Mouse (Mus musculus) frontal cortex, postnatal 36 days (tissue): ENCODE measurements around the gene Pus7l.

Experiments
- DNase-seq, 2 experiments: peaks; one replicate each; pipeline ENCODE4 v3.0.0; 2022; ENCODE audit warnings: low spot score in 2 of 2

The Pus7l gene

DNA sequence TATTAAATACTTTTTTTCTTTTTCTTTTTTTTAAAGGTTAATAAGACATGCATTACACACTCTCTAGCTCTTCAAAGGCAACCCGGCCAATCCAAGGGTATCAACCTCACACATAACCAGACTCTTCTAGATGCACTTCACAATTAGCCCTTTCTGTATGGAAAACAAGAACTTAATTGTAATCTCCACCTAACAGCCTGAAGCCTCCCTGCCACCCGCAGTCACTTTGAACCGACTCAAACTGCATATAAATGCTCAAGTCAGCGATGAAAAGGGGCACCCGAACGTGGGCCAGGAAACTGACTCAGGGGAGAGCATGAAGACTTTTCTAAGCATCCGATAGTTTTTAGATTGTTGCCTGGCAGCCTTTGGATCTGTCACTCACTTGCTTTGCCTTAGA is 66.1 kb downstream of the Pus7l start:
- DNase-seq = no peak

DNA sequence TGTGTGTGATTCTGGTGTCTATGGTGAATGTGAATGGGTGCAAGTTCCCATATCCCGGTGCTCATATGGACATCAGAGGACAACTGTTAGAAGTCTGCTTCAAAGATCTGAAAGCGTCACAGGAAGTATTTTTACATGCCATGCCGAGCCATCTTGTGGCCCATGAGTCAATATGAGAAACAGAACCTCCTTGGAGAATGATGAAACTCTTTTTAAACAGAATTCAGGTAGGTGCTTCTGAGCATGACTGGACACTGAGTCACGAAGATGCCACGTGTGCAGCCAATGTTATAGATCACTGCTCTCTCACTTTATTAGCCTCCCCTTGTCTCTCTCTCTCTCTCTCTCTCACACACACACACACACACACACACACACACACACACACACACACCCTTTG is 67.4 kb downstream of the Pus7l start:
- DNase-seq = no peak
